Mouse (Mus musculus): Measurements from ENCODE around the gene Tspo.

GRCm38 (mm10) chr15:83520861-83521382 lies 42.5 kb upstream of the Tspo start:
- TF ChIP-seq CTCF (IDR thresholded peaks at IDR 0.05; ENCODE audit: borderline replicate concordance, insufficient read depth, low read length) (no peak), POLR2A (IDR thresholded peaks at IDR 0.05; ENCODE audit: low read depth, low read length) (no peak)

All from embryonic fibroblast, embryonic 13.5 days (primary cell).